Mouse (Mus musculus) cerebellum, postnatal 4 days (tissue): ENCODE results near the gene Daw1.

Experiments
- DNase-seq, 2 experiments: peaks; one replicate each; pipeline ENCODE4 v3.0.0; 2022; ENCODE audit warnings: low spot score in 2 of 2, mixed read lengths in 1 of 2

The Daw1 gene

GRCm38 (mm10) chr1:83159603-83160002 is at the start of gene Daw1:
Daw1 (plus strand) TSS chr1:83159752.
- DNase-seq: peak; percentile 66 to 72

- no peak for DNase-seq
These were observed 48.6 kb upstream of the Daw1 start for GRCm38 (mm10) chr1:83110992-83111391.

DNA sequence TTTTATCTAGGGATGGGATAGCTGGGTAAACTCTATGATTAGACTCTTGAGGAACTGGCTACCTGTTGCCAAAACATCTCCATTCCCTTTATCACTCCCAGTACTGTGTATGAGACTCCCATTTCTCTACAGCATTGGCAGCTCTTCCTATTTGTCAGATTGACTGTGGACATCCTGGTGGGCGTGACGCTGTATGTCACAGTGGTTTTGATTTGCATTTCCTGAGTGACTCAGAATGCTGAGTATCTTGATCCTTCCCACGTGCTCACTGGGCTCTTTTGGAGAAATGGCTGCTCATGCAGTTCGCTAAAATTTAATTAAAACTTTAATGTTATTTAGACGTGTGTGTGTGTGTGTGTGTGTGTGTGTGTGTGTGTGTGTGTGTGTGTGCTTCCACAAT is 47.8 kb upstream of the Daw1 start:
- DNase-seq: no peak

GRCm38 (mm10) chr1:83116447-83117137 is 43.0 kb upstream of the Daw1 start, which contains the start of gene Ccl20:
Ccl20 (plus strand) TSS chr1:83116766.
- no peak for DNase-seq

DNA sequence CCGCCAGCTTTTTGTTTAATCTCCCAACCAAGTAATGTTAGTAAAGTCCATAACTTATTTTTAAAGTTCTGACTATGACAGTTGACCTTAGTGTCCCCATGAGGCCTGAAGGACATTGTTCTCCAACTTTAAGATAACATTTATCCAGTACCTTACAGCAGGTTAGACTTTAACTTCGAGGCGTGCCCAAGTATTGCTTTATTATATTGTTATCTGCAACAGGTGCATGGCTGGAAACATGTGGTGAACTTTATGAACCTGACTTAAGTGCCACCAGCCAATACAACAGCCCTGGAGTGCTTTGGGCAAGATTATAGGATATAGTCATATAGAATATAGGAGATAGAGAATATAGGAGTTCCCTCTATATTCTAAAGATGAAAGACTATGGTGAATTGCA is 42.3 kb upstream of the Daw1 start:
- DNase-seq: no peak

DNA sequence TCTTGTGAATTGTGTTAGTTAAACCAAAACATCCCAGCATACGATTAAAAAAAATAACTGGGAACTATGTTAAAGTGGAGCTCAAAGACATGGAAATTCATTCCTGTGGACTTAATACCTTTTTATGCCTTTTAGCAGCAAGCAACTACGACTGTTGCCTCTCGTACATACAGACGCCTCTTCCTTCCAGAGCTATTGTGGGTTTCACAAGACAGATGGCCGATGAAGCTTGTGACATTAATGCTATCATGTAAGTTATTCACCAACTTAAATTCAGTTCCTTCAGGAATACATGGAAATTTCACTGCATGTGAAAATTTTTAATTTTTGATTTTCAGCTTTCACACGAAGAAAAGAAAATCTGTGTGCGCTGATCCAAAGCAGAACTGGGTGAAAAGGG is 41.9 kb upstream of the Daw1 start:
- no peak for DNase-seq

DNA sequence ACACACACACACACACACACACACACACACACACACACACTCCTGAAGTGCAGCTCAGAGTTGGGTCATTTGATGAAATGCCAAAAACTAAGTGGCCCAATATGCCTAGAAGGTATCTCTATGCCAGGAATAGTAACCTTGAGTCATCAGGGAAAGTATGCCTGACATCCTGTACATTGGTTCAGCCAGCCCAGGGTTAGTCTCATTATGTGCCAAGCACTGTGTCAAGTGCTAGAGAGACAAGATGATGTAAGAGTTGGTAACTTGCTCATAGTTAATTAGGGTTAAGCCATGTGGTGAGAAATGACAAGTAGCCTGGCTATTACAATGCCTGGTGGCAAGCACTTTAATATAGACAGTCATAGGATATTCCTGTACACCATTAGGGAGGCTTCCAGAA is 39.6 kb upstream of the Daw1 start:
- DNase-seq: no peak

DNA sequence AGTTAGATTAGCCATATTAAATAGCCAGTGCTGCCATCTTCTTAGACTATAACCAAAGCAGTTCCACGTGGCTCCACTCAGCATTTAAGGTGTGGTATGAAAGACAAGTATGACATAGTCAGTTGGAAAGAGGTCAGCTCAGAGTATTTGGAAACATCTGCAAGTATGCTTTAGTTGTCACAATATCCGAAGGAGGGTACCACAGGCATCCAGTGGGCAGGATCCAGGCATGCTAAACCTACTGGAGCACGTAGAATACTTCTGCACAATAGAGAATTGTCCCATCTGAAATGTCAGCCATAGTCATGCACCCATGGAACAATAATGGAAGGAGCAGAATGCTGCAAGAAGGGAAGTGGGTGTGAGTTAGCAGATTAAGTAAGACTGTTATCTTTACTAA is 39.2 kb upstream of the Daw1 start:
- no peak for DNase-seq

- DNase-seq: no peak
These were observed 36.4 kb upstream of the Daw1 start for GRCm38 (mm10) chr1:83123201-83123600.

- no peak for DNase-seq
These were observed 23.7 kb upstream of the Daw1 start for GRCm38 (mm10) chr1:83135829-83136228.

- DNase-seq: no peak
These were observed 21.7 kb upstream of the Daw1 start for GRCm38 (mm10) chr1:83137847-83138246.

DNA sequence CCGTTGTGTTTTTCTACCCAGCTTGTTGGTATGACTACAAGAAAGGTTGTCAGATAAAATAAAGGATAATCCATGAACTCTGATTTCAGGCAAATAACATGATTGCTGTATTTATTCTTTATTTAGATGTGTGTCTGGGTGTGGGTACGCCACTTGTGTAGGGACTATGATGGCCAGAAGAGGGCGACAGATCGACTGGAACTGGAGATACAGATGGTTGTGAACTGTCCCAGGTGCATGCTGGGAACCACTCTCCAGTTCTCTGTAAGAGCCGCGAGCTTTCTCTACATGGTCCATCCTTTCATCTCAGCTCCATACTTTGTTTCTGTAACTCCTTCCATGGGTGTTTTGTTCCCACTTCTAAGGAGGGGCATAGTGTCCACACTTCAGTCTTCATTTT is 20.8 kb upstream of the Daw1 start:
- DNase-seq: no peak

DNA sequence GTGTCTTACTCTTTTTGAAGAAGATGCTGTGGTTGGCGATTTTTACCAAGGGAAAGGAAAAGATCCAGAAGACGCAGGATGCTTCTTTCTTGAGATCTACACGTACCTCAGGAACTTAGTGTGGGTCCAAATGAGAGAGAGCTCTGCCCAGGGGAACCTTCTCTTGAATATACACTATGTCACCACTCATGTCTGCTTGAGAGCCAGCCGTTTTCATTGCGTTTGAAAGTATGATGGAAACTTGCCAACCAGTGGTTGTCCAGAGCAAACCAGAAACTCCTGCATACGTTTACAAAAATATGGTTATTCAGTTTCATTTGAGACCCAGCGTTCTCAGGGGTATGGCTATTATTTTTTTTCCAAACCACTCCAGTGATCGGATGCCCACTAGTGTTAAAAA is 18.0 kb upstream of the Daw1 start:
- no peak for DNase-seq

DNA sequence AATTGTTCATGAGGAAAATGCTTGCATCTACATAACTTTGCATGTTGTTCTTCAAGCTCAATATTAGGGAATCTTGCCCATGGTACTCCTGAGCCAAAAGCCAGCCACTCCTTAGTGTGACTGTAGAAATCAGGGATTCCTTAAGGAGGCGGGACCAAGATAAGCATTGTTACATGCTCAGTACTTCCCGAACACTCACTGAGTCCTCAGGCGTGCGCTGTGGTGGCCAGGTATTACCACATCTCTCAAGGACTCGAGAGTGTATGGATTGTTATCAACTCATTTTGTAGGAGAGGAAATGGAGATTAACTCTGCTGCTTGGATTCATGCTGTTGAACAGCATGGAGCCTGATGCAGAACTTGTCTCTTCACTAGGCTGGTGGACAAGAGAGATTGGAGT is 17.5 kb upstream of the Daw1 start:
- no peak for DNase-seq

DNA sequence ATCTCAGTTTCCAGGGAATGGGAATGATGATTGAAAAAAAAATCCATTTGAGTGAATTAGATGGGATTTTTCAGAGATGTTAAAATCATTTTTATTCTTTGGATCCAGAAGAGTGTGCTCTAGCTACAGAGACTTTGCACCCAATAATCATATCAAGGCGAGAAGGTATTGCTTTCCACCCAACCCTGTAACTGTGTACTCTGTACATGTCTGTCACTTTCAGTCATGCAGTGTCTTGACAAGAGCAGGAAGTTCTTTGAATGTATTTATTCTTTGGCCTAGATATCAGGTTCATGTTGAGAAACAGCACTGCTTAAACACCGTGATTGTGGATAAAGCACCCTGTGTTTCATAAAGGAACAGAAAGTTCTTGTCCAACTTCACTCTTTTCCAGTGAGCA is 13.0 kb upstream of the Daw1 start:
- DNase-seq: no peak

GRCm38 (mm10) chr1:83150227-83150626 is 9.3 kb upstream of the Daw1 start:
- no peak for DNase-seq

GRCm38 (mm10) chr1:83152961-83153360 is 6.6 kb upstream of the Daw1 start:
- DNase-seq: no peak

DNA sequence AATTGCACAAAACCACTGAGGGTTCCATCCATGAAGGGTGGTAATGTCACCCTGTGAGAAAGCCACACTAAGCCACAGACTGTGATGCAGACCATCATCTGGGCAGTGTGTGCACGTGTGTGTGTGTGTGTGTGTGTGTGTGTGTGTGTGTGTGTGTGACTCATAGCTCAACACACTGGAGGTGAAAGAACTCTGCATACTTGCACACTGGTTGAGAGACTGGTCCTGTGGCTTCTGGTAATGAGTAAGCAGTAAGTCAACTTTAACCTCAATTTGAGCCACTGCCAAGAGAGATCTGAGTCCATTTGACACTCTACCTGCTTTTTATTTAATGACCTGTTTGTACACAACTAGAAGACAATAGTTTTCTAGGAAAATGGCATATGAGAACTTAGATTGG is 2.7 kb upstream of the Daw1 start:
- no peak for DNase-seq

- no peak for DNase-seq
These were observed 2.1 kb downstream of the Daw1 start for GRCm38 (mm10) chr1:83161658-83162057.

DNA sequence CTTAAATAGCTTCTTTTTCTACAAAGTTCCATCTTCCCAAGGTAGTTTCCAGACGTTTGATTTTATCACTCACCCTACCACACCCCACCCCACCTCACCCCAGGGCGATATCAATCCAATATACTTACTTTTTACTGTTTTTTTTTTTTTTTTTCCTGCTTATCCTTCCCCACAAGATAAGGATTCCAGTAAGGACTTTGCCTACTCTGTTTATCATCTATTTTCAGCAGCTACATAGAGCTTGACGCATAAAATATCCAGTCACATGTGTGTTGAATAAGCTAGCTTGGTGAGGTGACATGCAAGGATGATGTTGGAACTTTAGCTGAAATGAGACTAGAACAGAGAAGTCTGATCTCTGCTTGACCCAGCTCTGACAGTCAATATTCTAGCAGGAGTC is 4.5 kb downstream of the Daw1 start:
- no peak for DNase-seq

- no peak for DNase-seq
These were observed 9.6 kb downstream of the Daw1 start for GRCm38 (mm10) chr1:83169158-83169557.

DNA sequence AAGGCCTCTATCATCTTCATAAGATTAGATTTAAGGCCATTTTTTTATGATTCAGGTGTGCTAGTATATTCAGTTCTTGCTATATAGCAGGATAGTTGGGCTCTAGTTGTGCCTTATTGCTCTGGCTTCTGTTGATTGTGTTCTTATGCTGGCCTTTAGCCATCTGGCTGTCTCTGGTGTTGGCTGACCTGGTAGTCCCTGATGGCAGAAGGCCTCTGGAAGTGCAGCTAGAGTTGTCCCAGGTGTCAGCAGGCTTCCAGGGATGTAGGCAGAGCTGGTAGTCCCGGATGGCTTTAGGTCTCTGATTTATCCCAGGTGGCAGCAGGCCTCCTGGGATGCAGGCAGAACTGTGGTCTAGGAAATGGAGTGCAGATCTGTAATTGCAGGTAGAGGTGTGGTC is 16.4 kb downstream of the Daw1 start:
- no peak for DNase-seq

DNA sequence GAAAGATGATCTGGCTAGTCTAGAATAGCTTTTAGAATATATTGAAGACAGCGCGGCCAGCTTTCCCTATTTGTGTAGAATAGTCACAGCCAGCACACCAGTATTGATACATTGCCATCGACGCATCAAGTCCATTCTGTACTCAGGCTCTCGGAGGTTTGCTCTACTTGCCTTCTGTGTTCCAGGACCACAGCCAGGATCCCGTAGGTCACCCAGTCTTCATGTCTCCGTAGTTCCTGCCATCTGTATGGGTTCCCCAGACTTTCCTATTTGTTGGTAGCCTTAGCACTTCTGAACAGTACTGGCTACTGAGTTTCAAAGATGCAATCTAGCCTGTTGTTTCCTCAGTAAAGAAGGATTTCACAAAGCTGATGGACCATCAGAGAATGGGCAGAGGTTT is 20.0 kb downstream of the Daw1 start:
- no peak for DNase-seq

GRCm38 (mm10) chr1:83181418-83181817 is 21.9 kb downstream of the Daw1 start:
- DNase-seq: peak in 1 of 2 experiments; percentile 7
